Mouse (Mus musculus): ENCODE measurements around the gene Clp1.
"Not testable (repeated sequence)": the region's sequence is repeated elsewhere in the genome, so short reads cannot be mapped to it uniquely, and the experiment has no call there.

Gene Clp1

GRCm38 (mm10) chr2:84740608-84741333 is 13.6 kb upstream of the Clp1 start:
- no peak for DNase-seq (ENCODE audit: extremely low read depth, low read depth)

GRCm38 (mm10) chr2:84738271-84738911 is 11.2 kb upstream of the Clp1 start:
- no peak for DNase-seq (ENCODE audit: extremely low read depth, low read depth)

GRCm38 (mm10) chr2:84737451-84737925 is 10.3 kb upstream of the Clp1 start:
- DNase-seq (ENCODE audit: extremely low read depth, low read depth), result no peak

GRCm38 (mm10) chr2:84736312-84737161 is 9.4 kb upstream of the Clp1 start:
- DNase-seq (ENCODE audit: extremely low read depth, low read depth), result no peak

GRCm38 (mm10) chr2:84735346-84735920 is 8.3 kb upstream of the Clp1 start:
- DNase-seq (ENCODE audit: extremely low read depth, low read depth), result peak; percentile 75

GRCm38 (mm10) chr2:84734919-84735318 is 7.8 kb upstream of the Clp1 start:
- no peak for DNase-seq (ENCODE audit: extremely low read depth, low read depth)

- no peak for DNase-seq (ENCODE audit: extremely low read depth, low read depth)
These were observed 7.3 kb upstream of the Clp1 start for GRCm38 (mm10) chr2:84734351-84734864.

GRCm38 (mm10) chr2:84733579-84734300 is 6.6 kb upstream of the Clp1 start, which contains the start of gene Ypel4:
Gene Ypel4, plus strand, starts transcription at chr2:84734058.
- DNase-seq (ENCODE audit: extremely low read depth, low read depth), result no peak

- no peak for DNase-seq (ENCODE audit: extremely low read depth, low read depth)
These were observed 5.2 kb upstream of the Clp1 start for GRCm38 (mm10) chr2:84732394-84732793.

- DNase-seq (ENCODE audit: extremely low read depth, low read depth), result no peak
These were observed 4.1 kb upstream of the Clp1 start for GRCm38 (mm10) chr2:84731206-84731605.

GRCm38 (mm10) chr2:84728191-84728590 is 1.0 kb upstream of the Clp1 start:
- not testable (repeated sequence) for DNase-seq (ENCODE audit: extremely low read depth, low read depth)

GRCm38 (mm10) chr2:84726716-84727115 is 434 bp downstream of the Clp1 start:
- no peak for DNase-seq (ENCODE audit: extremely low read depth, low read depth)

GRCm38 (mm10) chr2:84725770-84726169 is 1.4 kb downstream of the Clp1 start:
- no peak for DNase-seq (ENCODE audit: extremely low read depth, low read depth)

GRCm38 (mm10) chr2:84723856-84724255 is 3.3 kb downstream of the Clp1 start:
- DNase-seq (ENCODE audit: extremely low read depth, low read depth), result no peak

GRCm38 (mm10) chr2:84721182-84721581 is 6.0 kb downstream of the Clp1 start:
- no peak for DNase-seq (ENCODE audit: extremely low read depth, low read depth)

GRCm38 (mm10) chr2:84720718-84721117 is 6.4 kb downstream of the Clp1 start:
- no peak for DNase-seq (ENCODE audit: extremely low read depth, low read depth)

GRCm38 (mm10) chr2:84717357-84717756 is 9.8 kb downstream of the Clp1 start:
- DNase-seq (ENCODE audit: extremely low read depth, low read depth), result no peak

- no peak for DNase-seq (ENCODE audit: extremely low read depth, low read depth)
These were observed 10.5 kb downstream of the Clp1 start for GRCm38 (mm10) chr2:84716423-84717355.

GRCm38 (mm10) chr2:84715562-84716361 is 11.4 kb downstream of the Clp1 start:
- DNase-seq (ENCODE audit: extremely low read depth, low read depth), result peak; percentile 97
